Mouse (Mus musculus) ES-CJ7 (cell line): ENCODE measurements around the gene Gm28230.
A peak's percentile ranks its signal among the peaks of the same experiment; 100 is the strongest.

Experiments used
- DNase-seq: peaks from one replicate; pipeline ENCODE4 v3.0.0; 2011; ENCODE audit warnings: low read depth, low spot score

The Gm28230 gene

DNA sequence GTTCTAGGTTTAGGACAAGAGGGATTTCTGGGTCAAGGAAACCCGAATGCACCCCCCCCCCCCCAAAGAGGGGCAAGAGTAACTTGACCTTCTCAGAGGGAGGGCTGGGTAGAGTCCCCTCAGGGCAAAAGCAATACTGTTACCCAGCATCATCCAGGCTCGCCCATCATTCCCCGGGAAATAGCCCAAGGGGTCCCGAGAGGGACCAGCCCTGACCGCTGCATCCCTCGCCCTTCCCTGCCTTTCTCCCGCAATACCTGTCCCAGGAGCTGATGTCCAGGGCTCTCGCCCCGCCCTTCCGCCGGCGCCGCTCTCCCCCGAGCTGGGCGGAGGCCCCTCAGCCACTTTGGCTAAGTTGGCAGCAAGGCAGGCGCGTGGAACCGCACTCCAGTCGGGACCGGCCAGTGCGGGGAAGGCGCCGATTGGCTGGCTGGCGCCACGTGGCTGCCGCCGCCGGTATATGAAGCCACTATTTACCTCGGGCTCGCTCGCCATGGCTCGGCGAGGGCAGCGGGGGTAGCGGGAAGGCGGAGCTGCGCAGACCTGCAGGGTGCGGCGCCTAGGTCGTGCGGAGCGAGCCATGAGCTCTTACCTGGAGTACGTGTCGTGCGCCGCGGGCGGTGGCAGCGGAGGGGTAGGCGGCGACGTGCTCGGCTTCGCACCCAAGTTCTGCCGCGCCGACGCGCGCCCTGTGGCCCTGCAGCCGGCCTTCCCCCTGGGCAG lies 36.2 kb downstream of the Gm28230 start, which contains the start of gene Hoxd1:
Gene Hoxd1 (plus strand): TSS at position 459 of the 723 bp plus-strand sequence.
- peak; percentile 60 for DNase-seq

- no peak for DNase-seq
These were observed 36.8 kb downstream of the Gm28230 start for GRCm38 (mm10) chr2:74763245-74763735.

DNA sequence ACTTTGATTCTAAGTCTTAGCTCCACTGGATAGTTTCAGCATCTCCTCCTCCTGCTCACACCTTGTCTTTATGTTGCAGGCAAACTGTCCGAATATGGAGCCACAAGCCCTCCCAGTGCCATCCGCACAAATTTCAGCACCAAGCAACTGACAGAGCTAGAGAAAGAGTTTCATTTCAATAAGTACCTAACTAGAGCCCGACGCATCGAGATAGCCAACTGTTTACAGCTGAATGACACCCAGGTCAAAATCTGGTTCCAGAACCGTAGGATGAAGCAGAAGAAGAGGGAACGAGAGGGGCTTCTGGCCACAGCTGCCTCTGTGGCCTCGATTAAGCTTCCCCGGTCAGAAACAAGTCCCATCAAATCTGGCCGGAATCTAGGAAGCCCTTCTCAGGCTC lies 37.4 kb downstream of the Gm28230 start:
- peak; percentile 9 for DNase-seq

GRCm38 (mm10) chr2:74774359-74774758 lies 47.8 kb downstream of the Gm28230 start:
- DNase-seq, result no peak

DNA sequence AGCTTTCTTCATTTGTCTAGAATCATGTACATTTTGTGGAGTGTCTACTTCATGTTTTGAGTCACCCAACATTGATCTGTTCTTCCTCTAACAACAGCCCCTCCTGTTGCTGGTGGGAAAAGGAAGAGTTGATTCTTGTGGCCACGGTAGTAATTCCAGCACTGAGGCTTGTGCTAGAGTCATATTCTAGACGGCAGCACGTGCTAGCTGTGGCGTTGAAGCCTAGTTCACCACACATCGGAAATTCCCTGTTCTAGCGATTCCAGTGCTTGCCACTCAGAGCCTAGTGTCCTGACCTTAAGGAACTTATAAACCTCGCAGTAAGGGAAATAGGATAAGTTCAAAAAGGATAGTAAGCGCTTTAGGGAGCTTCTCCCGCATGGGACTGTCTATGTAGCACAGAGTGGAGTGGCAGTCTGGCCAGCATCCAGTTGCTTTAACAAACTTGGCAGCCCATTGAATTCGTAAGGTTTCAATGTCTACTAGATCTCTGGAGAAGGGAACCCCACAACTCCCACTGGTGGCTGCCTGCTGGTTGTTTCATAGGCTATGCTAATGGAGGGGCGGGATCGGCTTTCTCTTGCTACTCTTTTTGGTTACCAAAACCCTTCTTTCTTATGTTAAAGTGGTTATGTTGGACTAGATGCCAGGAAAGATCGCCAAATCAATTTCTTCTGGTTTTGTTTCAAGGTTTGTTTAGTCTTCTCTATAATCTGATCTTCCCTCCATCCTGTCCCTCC lies 51.2 kb downstream of the Gm28230 start:
- peak; percentile 48 for DNase-seq

DNA sequence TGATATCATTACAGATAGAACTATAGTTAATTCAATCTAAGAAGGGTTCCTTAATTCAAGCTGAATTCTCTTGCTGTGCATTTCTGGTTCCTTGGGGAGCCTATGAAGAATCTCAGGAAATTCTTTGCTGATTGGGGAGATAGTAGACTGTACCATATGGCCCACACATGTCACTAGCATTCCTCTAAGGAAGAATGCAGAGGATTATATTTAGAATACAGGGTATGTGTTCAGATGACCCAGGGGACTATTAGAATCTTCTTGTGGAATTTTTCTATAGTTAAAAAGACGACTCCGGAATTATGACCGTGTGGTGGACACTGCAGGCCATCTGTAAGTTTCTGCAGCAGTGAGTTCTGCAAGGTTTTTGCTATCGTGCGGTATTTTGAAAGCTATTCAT lies 54.9 kb downstream of the Gm28230 start:
- no peak for DNase-seq

GRCm38 (mm10) chr2:74795531-74795930 lies 69.0 kb downstream of the Gm28230 start:
- DNase-seq, result no peak
